8 mouse cellular contexts compared by ENCODE assay signal in the genomic region with DNA sequence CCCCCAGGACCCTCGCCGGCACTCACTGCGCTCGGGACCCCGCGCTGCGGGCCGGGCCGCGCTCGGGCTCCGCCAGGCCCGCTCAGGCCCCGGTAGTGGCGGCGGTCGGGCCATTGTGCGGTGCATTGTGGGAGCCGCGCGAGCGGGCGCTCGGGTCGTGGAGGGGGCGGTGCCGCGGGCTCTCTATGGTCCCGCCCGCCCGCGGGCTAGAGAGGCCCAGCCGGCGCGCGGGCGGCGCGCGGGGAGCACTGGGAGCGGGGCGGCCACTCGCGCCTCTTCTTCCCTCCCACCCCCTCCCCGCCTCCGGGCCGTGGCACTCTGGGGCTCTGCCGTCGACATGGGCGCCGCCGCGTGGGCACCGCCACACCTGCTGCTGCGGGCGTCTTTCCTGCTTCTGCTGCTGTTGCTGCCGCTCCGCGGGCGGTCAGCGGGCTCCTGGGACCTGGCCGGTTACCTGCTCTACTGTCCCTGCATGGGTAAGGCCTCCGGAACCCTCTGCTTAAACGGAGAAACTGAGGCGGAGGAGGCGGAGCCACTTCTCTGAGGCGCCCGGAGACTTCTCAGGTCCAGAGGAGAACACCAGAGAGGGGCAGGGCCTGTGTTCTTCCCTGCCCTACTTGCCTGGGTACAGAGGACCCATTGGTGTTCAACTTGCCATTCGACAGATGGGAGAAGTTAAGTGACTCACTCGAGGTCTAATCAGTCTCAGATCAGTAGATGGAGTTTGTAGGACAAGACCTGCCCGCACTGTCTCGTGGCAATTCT. TPM values are rescaled to one million over a fixed set of nuclear protein-coding genes. Genes with fewer than 3 reads are reported as not detected.
A peak's percentile ranks its signal among the peaks of the same experiment; 100 is the strongest.
DNase-seq lines count a peak whose midpoint lies in the region; ATAC-seq and TF ChIP-seq lines count a peak whose summit lies in the region.

TSS of gene Plagl2 (minus strand) at position 177 of the 765 bp plus-strand sequence.
TSS of gene Pofut1 (plus strand) at position 284 of the 765 bp plus-strand sequence.

- intact Hi-C loops in heart, postnatal 36 days (cut with DNase I): loop anchor here (2.0 to 5.0 kb wide), 4 partner anchors 81 to 206 kb away; partner anchors contain the start of gene Tm9sf4

- peak; percentile 56 for TF ChIP-seq CTCF in layer of hippocampus, adult 2 months (conservative IDR thresholded peaks at IDR 0.05)
- TF ChIP-seq CTCF in lung, embryonic 14.5 days (IDR thresholded peaks at IDR 0.05; ENCODE audit: low read depth): peak; percentile 30
- TF ChIP-seq CTCF in olfactory bulb, adult 2 months (IDR thresholded peaks at IDR 0.05; ENCODE audit: insufficient read depth, low read depth, low read length): no peak
- peak; percentile 44; the same call in 1 of the 2 replicates for TF ChIP-seq CTCF in thymus, adult 2 months (IDR thresholded peaks at IDR 0.05; ENCODE audit: borderline replicate concordance, control insufficient read depth, extremely low read depth, insufficient read depth, low read length, poor library complexity)

- no peaks in the 10 kb centered on the region for H3K36me3 ChIP-seq in forebrain, embryonic 15.5 days
- H3K36me3 ChIP-seq in lung, embryonic 14.5 days (ENCODE audit: insufficient read depth): peaks cover 24% of the 10 kb centered on the region
- no peaks in the 10 kb centered on the region for H3K36me3 ChIP-seq in thymus, adult 2 months (ENCODE audit: control insufficient read depth, insufficient read depth, low read length)

- peak; percentile 99 for ATAC-seq in forebrain, embryonic 15.5 days (replicated peaks)
- peak; percentile 97 for ATAC-seq in lung, embryonic 14.5 days (ENCODE audit: insufficient read depth)

- under 1% methylated on average over 50 of the region's 72 CpGs for WGBS in forebrain, embryonic 15.5 days
- under 1% methylated on average over 59 of the region's 72 CpGs for WGBS in lung, embryonic 14.5 days
- WGBS in olfactory bulb, adult 2 months: under 1% methylated on average over 68 of the region's 72 CpGs
- under 1% methylated on average over 63 of the region's 72 CpGs for WGBS in thymus, adult 2 months

- peak; percentile 86 for DNase-seq in ES-CJ7 (ENCODE audit: low read depth, low spot score)
- peak; percentile 86 for DNase-seq in cerebellum, adult 11 months
- peak; percentile 90 for DNase-seq in heart, postnatal 36 days
- DNase-seq in layer of hippocampus, adult 2 months (ENCODE audit: low spot score in 2 of 2): peak; percentile 86 to 88
- peak; percentile 96 for DNase-seq in lung, embryonic 14.5 days
- DNase-seq in thymus, adult 2 months: peak; percentile 93

- H3K4me3 ChIP-seq in forebrain, embryonic 15.5 days: peak within 1 kb of the TSS; percentile 92
- peak within 1 kb of the TSS; percentile 89 for H3K4me3 ChIP-seq in layer of hippocampus, adult 2 months
- peak within 1 kb of the TSS; percentile 99 for H3K4me3 ChIP-seq in lung, embryonic 14.5 days (ENCODE audit: low read depth, low read length)
- H3K4me3 ChIP-seq in olfactory bulb, adult 2 months (ENCODE audit: insufficient read depth, low read depth, low read length): peak within 1 kb of the TSS; percentile 92
- peak within 1 kb of the TSS; percentile 77 for H3K4me3 ChIP-seq in thymus, adult 2 months (ENCODE audit: control insufficient read depth, insufficient read depth, low read length)

- peak; percentile 53; the same call in 1 of the 2 replicates for TF ChIP-seq POLR2A in olfactory bulb, adult 2 months (IDR thresholded peaks at IDR 0.05; ENCODE audit: insufficient read depth, low read depth, low read length)
- 0 out of 2 replicates have a peak, but pooled peaks have one; percentile 44 for TF ChIP-seq POLR2A in thymus, adult 2 months (IDR thresholded peaks at IDR 0.05; ENCODE audit: control insufficient read depth, extremely low read depth, insufficient read depth, low read length, poor library complexity)

- no peaks in the 10 kb centered on the region for H3K9me3 ChIP-seq in forebrain, embryonic 15.5 days
- H3K9me3 ChIP-seq in lung, embryonic 14.5 days (ENCODE audit: low read depth, low read length): no peaks in the 10 kb centered on the region

- H3K4me2 ChIP-seq in forebrain, embryonic 15.5 days (replicated peaks): peak within 1 kb of the TSS; percentile 84
- peak within 1 kb of the TSS; percentile 92 for H3K4me2 ChIP-seq in lung, embryonic 14.5 days

- no peaks in the 10 kb centered on the region for H3K27me3 ChIP-seq in forebrain, embryonic 15.5 days
- no peaks in the 10 kb centered on the region for H3K27me3 ChIP-seq in lung, embryonic 14.5 days (ENCODE audit: insufficient read depth, low read length)
- H3K27me3 ChIP-seq in thymus, adult 2 months (ENCODE audit: control insufficient read depth, insufficient read depth, low read length): no peaks in the 10 kb centered on the region

- peak within 1 kb of the TSS; percentile 92 for H3K9ac ChIP-seq in forebrain, embryonic 15.5 days (replicated peaks)
- peak within 1 kb of the TSS; percentile 99 for H3K9ac ChIP-seq in lung, embryonic 14.5 days

- peaks cover 39% of the 10 kb centered on the region for H3K4me1 ChIP-seq in forebrain, embryonic 15.5 days
- H3K4me1 ChIP-seq in lung, embryonic 14.5 days (ENCODE audit: insufficient read depth): peaks cover 10% of the 10 kb centered on the region; the same call in 1 of the 2 replicates
- peaks cover 8% of the 10 kb centered on the region for H3K4me1 ChIP-seq in olfactory bulb, adult 2 months (ENCODE audit: control insufficient read depth, insufficient read depth, low read length)
- peaks cover 11% of the 10 kb centered on the region for H3K4me1 ChIP-seq in thymus, adult 2 months (replicated peaks; ENCODE audit: control insufficient read depth, insufficient read depth, low read length)

- peak within 1 kb of the TSS; percentile 85 for H3K27ac ChIP-seq in forebrain, embryonic 15.5 days (replicated peaks)
- H3K27ac ChIP-seq in layer of hippocampus, adult 2 months: peak within 1 kb of the TSS; percentile 93
- peak within 1 kb of the TSS; percentile 96 for H3K27ac ChIP-seq in lung, embryonic 14.5 days (ENCODE audit: low read depth)
- H3K27ac ChIP-seq in olfactory bulb, adult 2 months (ENCODE audit: insufficient read depth, low read depth, low read length): peak within 1 kb of the TSS; percentile 65; the same call in 1 of the 2 replicates
- peak within 1 kb of the TSS; percentile 57 for H3K27ac ChIP-seq in thymus, adult 2 months (ENCODE audit: control insufficient read depth, insufficient read depth, low read length)

RNA-seq across cellular contexts. Expression of gene Plagl2, which starts in this region (rescaled TPM):
- 6.8 and 7.7 TPM in 2 replicates for polyA plus RNA-seq in forebrain, embryonic 15.5 days (2015; fragmentation: Nextera tagmentation; extraction: Ambion mirVana)
- 1 to 10 TPM; 4.0 to 4.2 TPM for total RNA-seq in heart, postnatal 36 days (2021)
- total RNA-seq in layer of hippocampus, adult 2 months (2021): 1 to 10 TPM; 5.5 to 5.8 TPM
- 23.3 TPM in 2 replicates for polyA plus RNA-seq in lung, embryonic 14.5 days (2014; fragmentation: Nextera tagmentation; extraction: Ambion mirVana)
- not detected in 2 replicates for polyA plus RNA-seq in olfactory bulb, adult 2 months (2012; ENCODE audit: insufficient read depth, insufficient read length, low replicate concordance, missing spikeins)
- polyA plus RNA-seq in thymus, adult 2 months (2012; rRNA removed): 29.3 and 34.4 TPM in 2 replicates

RNA-seq across cellular contexts. Expression of gene Pofut1, which starts in this region (rescaled TPM):
- 5.7 and 6.6 TPM in 2 replicates for polyA plus RNA-seq in forebrain, embryonic 15.5 days (2015; fragmentation: Nextera tagmentation; extraction: Ambion mirVana)
- 10 to 100 TPM; 13.7 to 14.6 TPM for total RNA-seq in heart, postnatal 36 days (2021)
- total RNA-seq in layer of hippocampus, adult 2 months (2021): 10 to 100 TPM; 16.6 to 19.4 TPM
- polyA plus RNA-seq in lung, embryonic 14.5 days (2014; fragmentation: Nextera tagmentation; extraction: Ambion mirVana): 8.5 and 8.7 TPM in 2 replicates
- polyA plus RNA-seq in olfactory bulb, adult 2 months (2012; ENCODE audit: insufficient read depth, insufficient read length, low replicate concordance, missing spikeins): not detected in 2 replicates
- polyA plus RNA-seq in thymus, adult 2 months (2012; rRNA removed): 30.2 and 30.8 TPM in 2 replicates

Comparison
In these comparisons a context has a peak if more than half of its experiments do, and no peak if none do; other contexts are left out.
1. Peak in every context shown above with its lines: DNase-seq, ATAC-seq, H3K4me3 ChIP-seq and H3K27ac ChIP-seq.